Mouse (Mus musculus): ENCODE data around the gene Nt5dc2.

Nt5dc2 gene

GRCm38 (mm10) chr14:31130236-31131220 lies at the start of gene Nt5dc2:
Gene Nt5dc2 (plus strand): TSS chr14:31131053.
- peak; percentile 45 to 55 for DNase-seq (ENCODE audit: low read depth in 2 of 2, low spot score in 2 of 2)

- no peak for DNase-seq (ENCODE audit: low read depth in 2 of 2, low spot score in 2 of 2)
These were observed 49.7 kb upstream of the Nt5dc2 start for GRCm38 (mm10) chr14:31081147-31081546.

- DNase-seq (ENCODE audit: low read depth in 2 of 2, low spot score in 2 of 2), result no peak
These were observed 43.4 kb upstream of the Nt5dc2 start for GRCm38 (mm10) chr14:31087433-31087832.

GRCm38 (mm10) chr14:31088515-31088914 lies 42.3 kb upstream of the Nt5dc2 start:
- DNase-seq (ENCODE audit: low read depth in 2 of 2, low spot score in 2 of 2), result no peak

GRCm38 (mm10) chr14:31089918-31090317 lies 40.9 kb upstream of the Nt5dc2 start:
- DNase-seq (ENCODE audit: low read depth in 2 of 2, low spot score in 2 of 2), result no peak

- no peak for DNase-seq (ENCODE audit: low read depth in 2 of 2, low spot score in 2 of 2)
These were observed 25.7 kb upstream of the Nt5dc2 start for GRCm38 (mm10) chr14:31105156-31105555.

- DNase-seq (ENCODE audit: low read depth in 2 of 2, low spot score in 2 of 2), result no peak
These were observed 20.2 kb upstream of the Nt5dc2 start for GRCm38 (mm10) chr14:31110613-31111012.

GRCm38 (mm10) chr14:31112187-31112586 lies 18.7 kb upstream of the Nt5dc2 start:
- DNase-seq (ENCODE audit: low read depth in 2 of 2, low spot score in 2 of 2), result no peak

GRCm38 (mm10) chr14:31114011-31114410 lies 16.8 kb upstream of the Nt5dc2 start:
- no peak for DNase-seq (ENCODE audit: low read depth in 2 of 2, low spot score in 2 of 2)

- DNase-seq (ENCODE audit: low read depth in 2 of 2, low spot score in 2 of 2), result no peak
These were observed 15.3 kb upstream of the Nt5dc2 start for GRCm38 (mm10) chr14:31115522-31115921.

- no peak for DNase-seq (ENCODE audit: low read depth in 2 of 2, low spot score in 2 of 2)
These were observed 5.5 kb upstream of the Nt5dc2 start for GRCm38 (mm10) chr14:31125106-31126075.

GRCm38 (mm10) chr14:31126826-31127225 lies 4.0 kb upstream of the Nt5dc2 start:
- DNase-seq (ENCODE audit: low read depth in 2 of 2, low spot score in 2 of 2), result no peak

GRCm38 (mm10) chr14:31128101-31128825 lies 2.6 kb upstream of the Nt5dc2 start:
- peak in 1 of 2 experiments; percentile 47 for DNase-seq (ENCODE audit: low read depth in 2 of 2, low spot score in 2 of 2)

- peak; percentile 95 to 96 for DNase-seq (ENCODE audit: low read depth in 2 of 2, low spot score in 2 of 2)
These were observed 2.0 kb upstream of the Nt5dc2 start, which contains the start of gene Smim4 for GRCm38 (mm10) chr14:31128826-31129219. Gene Smim4 (minus strand): TSS chr14:31128956.

- DNase-seq (ENCODE audit: low read depth in 2 of 2, low spot score in 2 of 2), result no peak
These were observed 1.3 kb upstream of the Nt5dc2 start for GRCm38 (mm10) chr14:31129326-31130235.

GRCm38 (mm10) chr14:31131272-31131821 lies 494 bp downstream of the Nt5dc2 start:
- DNase-seq (ENCODE audit: low read depth in 2 of 2, low spot score in 2 of 2), result peak in 1 of 2 experiments; percentile 24

- no peak for DNase-seq (ENCODE audit: low read depth in 2 of 2, low spot score in 2 of 2)
These were observed 1.2 kb downstream of the Nt5dc2 start for GRCm38 (mm10) chr14:31132031-31132430.

GRCm38 (mm10) chr14:31132491-31132975 lies 1.7 kb downstream of the Nt5dc2 start:
- DNase-seq (ENCODE audit: low read depth in 2 of 2, low spot score in 2 of 2), result no peak

GRCm38 (mm10) chr14:31133023-31133665 lies 2.3 kb downstream of the Nt5dc2 start:
- no peak for DNase-seq (ENCODE audit: low read depth in 2 of 2, low spot score in 2 of 2)

Measured in CD8-positive naive resting alpha-beta T cell, adult 2 months (primary cell).